Mouse (Mus musculus) spleen, adult 2 months (tissue): ENCODE measurements around the gene Tmem52. TPM values are rescaled to one million over a fixed set of nuclear protein-coding genes. Genes with fewer than 3 reads are reported as not detected.
"Not testable (repeated sequence)": the region's sequence is repeated elsewhere in the genome, so short reads cannot be mapped to it uniquely, and the experiment has no call there.

Experiments
- DNase-seq, 2 experiments: peaks; one replicate each; pipeline versions ENCODE4 v3.0.0 to v3.0.0-alpha.2; 2012 to 2021; ENCODE audit warnings: low spot score in 2 of 2, low read depth in 1 of 2
- H3K27ac ChIP-seq: fragments of 200-500 bp; 2 replicates; pipeline ENCODE4 v1.5.1; 2012; ENCODE audit warnings: low read length, inconsistent platforms; ENCODE audit not compliant: insufficient read depth
- H3K27me3 ChIP-seq: fragments of 200-500 bp; 2 replicates; pipeline ENCODE4 v1.6.1; 2012; ENCODE audit warnings: mild to moderate bottlenecking, moderate library complexity, low read length, inconsistent platforms; ENCODE audit not compliant: control insufficient read depth, insufficient read depth
- H3K36me3 ChIP-seq: fragments of 200-500 bp; 2 replicates; pipeline ENCODE4 v1.6.1; 2012; ENCODE audit warnings: mild to moderate bottlenecking, low read length, inconsistent platforms; ENCODE audit not compliant: control insufficient read depth, insufficient read depth
- H3K4me1 ChIP-seq: fragments of 200-500 bp; 2 replicates; pipeline ENCODE4 v1.6.1; 2011; ENCODE audit warnings: inconsistent platforms; ENCODE audit not compliant: control insufficient read depth, insufficient read depth, insufficient read length
- H3K4me3 ChIP-seq: fragments of 200-500 bp; 2 replicates; pipeline ENCODE4 v1.5.1; 2011; ENCODE audit warnings: mild to moderate bottlenecking, inconsistent platforms; ENCODE audit not compliant: insufficient read depth, insufficient read length; ENCODE audit errors: extremely low read depth
- CTCF ChIP-seq: fragments of 200-500 bp; IDR thresholded peaks from 2 replicates; pipeline ENCODE4 v1.5.1; 2011; ENCODE audit warnings: mild to moderate bottlenecking, inconsistent platforms; ENCODE audit not compliant: insufficient read depth, insufficient read length, insufficient replicate concordance; ENCODE audit errors: extremely low read depth
- POLR2A ChIP-seq: fragments of 200-500 bp; IDR thresholded peaks from 2 replicates; pipeline ENCODE4 v1.6.1; 2011; ENCODE audit warnings: low read depth, low read length, inconsistent platforms
- WGBS: fragments of 180-500 bp; shearing (Covaris S2); methylation state at CpG from one replicate; pipeline ENCODE4 v1.1.7; 2018; 5-methylcytosine and 5-hydroxymethylcytosine counted together
- polyA plus RNA-seq: library from polyadenylated mRNA; depleted of rRNA; stranded (reverse); fragments of >200 nt; gene quantifications from 2 replicates; pipeline ENCODE4 v1.2.3, GENCODE M21; 2012; rRNA removed

Gene Tmem52
- 0.26 and 0.28 TPM in 2 replicates for polyA plus RNA-seq

DNA sequence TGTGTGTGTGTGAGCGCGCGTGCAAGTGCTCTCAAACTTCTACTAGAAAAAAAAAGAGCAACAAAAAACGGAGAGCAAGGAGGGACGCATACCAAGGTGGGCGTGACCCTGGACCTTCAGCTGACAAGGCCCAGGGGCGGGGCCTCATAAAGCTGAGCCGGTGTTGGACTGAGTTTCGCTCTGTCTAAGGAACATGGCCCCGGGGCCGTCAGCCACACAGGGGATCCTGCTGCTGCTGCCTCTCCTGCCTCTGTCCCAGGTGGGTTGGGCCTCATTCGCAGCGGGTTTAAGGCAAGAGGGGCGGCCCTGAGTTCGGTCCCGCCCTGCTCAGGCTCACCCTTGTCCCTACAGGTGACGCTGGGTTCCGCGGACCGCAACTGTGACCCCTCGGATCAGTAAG lies at the start of gene Tmem52:
Gene Tmem52 (plus strand): TSS at position 163 of the 400 bp plus-strand sequence.
- no peaks in the 10 kb centered on the region for H3K27me3 ChIP-seq
- H3K4me1 ChIP-seq, result peaks cover 4% of the 10 kb centered on the region
- no peak for TF ChIP-seq CTCF
- no peak for TF ChIP-seq POLR2A
- no peak within 1 kb of the TSS for H3K27ac ChIP-seq
- no peak for DNase-seq
- 16% methylated on average over 21 of the region's 21 CpGs for WGBS
- H3K4me3 ChIP-seq, result peak within 1 kb of the TSS; percentile 52; the same call in 1 of the 2 replicates
- H3K36me3 ChIP-seq, result no peaks in the 10 kb centered on the region

- Histone ChIP-seq H3K27ac (no peak overlapping the region), H3K4me3 (no peak overlapping the region), H3K27me3 (no peaks in the 10 kb centered on the region), H3K4me1 (no peaks in the 10 kb centered on the region), H3K36me3 (no peaks in the 10 kb centered on the region)
- DNase-seq, result no peak
- 89% methylated on average over 3 of the region's 3 CpGs for WGBS
- TF ChIP-seq POLR2A (no peak), CTCF (no peak)
These were observed 48.8 kb upstream of the Tmem52 start for GRCm38 (mm10) chr4:155420137-155420536.

DNA sequence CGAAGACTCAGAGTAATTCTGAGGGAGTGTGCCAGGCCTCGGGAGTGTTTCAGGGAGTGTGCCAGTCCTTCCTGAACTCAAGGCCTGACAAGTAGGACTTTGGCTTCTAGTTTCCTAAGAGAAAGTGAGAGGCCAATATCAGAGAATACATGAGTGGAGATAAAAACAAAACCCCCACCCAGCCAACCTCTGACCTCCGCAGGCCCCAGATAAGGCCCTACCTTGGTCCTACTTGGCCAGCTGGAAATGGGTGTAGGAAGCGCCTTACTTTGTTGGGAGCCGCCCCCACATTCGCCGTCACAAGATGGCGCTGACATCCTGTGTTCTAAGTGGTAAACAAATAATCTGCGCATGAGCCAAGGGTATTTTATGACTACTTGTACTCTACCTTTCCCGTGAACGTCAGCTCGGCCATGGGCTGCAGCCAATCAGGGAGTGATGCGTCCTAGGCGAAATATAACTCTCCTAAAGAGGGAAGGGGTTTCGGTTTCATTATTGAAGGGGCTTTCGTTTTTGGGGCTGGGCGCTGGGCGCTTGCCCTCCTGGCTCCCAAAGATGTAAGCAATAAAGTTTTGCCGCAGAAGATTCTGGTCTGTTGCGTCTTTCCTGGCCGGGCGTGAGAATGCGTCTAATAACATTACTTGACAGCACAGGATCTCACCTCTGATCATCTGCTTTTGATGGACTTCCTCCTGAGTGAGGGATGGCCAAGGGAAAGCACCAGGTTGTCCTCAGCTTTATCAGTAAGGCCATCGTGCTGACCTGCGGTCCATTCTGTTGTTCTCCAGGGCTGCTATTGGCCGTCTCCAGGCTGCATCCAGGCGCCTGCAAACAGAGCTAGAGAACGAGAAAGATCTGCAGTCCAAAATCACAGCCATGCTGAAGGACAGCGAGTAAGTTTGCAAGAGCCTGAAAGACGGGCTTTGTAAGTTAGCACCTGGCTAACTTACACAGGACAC lies 47.2 kb upstream of the Tmem52 start:
- H3K4me1 ChIP-seq, H3K27ac ChIP-seq, H3K36me3 ChIP-seq, DNase-seq, H3K27me3 ChIP-seq: not testable (repeated sequence)
- 84% methylated on average over 23 of the region's 30 CpGs for WGBS
- H3K4me3 ChIP-seq, result peak overlapping the region; percentile 26

GRCm38 (mm10) chr4:155423988-155424387 lies 44.9 kb upstream of the Tmem52 start:
- WGBS, result 59% methylated on average over 5 of the region's 5 CpGs
- H3K27ac ChIP-seq, result no peak overlapping the region
- no peaks in the 10 kb centered on the region for H3K36me3 ChIP-seq
- no peaks in the 10 kb centered on the region for H3K4me1 ChIP-seq
- H3K27me3 ChIP-seq, result no peaks in the 10 kb centered on the region
- DNase-seq, result no peak
- TF ChIP-seq CTCF (no peak), POLR2A (no peak)
- no peak overlapping the region for H3K4me3 ChIP-seq

DNA sequence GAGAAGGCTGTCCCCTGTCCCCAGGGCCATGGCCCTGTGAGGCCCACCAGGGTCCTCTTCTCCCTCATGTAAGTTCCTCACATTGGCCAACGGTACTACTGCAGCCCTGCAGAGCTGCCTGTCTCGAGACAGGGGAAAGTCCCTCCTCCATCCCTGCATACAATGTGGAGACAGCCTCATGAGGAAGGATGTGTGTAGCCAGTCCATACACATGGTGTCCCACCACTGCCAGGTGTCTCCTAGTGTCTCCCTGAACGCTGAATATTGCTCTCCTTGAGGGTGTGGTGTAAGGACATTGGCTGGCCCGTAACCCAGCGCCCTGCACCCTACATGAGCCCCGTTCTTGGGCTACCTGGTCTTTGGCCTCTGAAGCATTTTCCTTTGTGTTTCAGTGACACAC lies 42.6 kb upstream of the Tmem52 start:
- no peaks in the 10 kb centered on the region for H3K4me1 ChIP-seq
- H3K4me3 ChIP-seq, result no peak overlapping the region
- no peak for TF ChIP-seq CTCF
- WGBS, result 55% methylated on average over 6 of the region's 6 CpGs
- DNase-seq, result no peak
- H3K27me3 ChIP-seq, result no peaks in the 10 kb centered on the region
- H3K36me3 ChIP-seq, result no peaks in the 10 kb centered on the region
- no peak overlapping the region for H3K27ac ChIP-seq

DNA sequence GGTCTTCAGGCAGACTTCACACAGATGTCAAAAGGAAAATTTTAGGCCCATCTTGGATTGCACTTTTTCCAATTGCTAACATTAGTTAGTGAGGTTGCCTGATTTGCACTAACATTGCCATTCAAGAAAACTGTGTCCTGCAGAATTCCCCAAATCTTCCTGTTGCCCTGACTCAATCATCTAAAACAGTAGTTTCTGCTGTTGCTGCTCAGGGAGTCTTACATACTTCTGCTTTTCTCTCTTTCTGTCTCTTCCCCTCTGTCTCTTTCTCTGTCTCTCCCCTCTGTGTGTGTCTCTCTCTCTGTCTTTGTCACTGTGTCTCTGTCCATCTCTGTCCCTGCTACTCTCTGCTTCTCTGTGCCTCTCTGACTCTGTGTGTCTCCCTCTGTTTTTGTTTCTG lies 40.5 kb upstream of the Tmem52 start:
- Histone ChIP-seq H3K27me3 (no peaks in the 10 kb centered on the region), H3K4me1 (no peaks in the 10 kb centered on the region), H3K27ac (no peak overlapping the region), H3K36me3 (no peaks in the 10 kb centered on the region), H3K4me3 (no peak overlapping the region)
- no peak for DNase-seq
- TF ChIP-seq CTCF, result no peak
- no peak for TF ChIP-seq POLR2A

DNA sequence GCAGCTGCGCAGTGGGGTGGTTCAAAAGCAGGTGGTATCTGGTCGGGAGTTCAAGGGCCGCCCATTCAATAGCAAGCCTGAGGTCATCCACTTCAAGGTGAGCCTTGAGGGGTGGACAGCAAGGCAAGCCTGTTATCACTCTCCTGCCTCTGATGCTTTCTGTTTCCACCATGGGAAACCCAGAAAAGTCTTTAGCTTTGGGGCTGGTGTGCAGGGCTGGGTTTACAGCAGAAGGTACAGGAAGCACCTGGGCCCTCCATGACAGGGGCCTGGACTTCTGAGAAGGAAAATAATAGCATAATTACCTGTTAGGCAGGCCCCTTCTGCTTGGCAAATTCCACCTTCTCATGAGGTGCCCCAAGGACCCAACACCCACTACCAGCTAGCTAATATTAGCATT lies 39.7 kb upstream of the Tmem52 start:
- 86% methylated on average over 3 of the region's 3 CpGs for WGBS
- TF ChIP-seq POLR2A (no peak), CTCF (no peak)
- no peak overlapping the region for H3K27ac ChIP-seq
- no peaks in the 10 kb centered on the region for H3K27me3 ChIP-seq
- no peak for DNase-seq
- H3K4me1 ChIP-seq, result no peaks in the 10 kb centered on the region
- H3K4me3 ChIP-seq, result no peak overlapping the region
- H3K36me3 ChIP-seq, result no peaks in the 10 kb centered on the region
